Mouse (Mus musculus) Muller cell, postnatal 12 days (primary cell): Measurements from ENCODE around the gene Tmem268.

Experiments
- DNase-seq: peaks from one replicate; pipeline ENCODE4 v3.0.0-alpha.2; 2015; ENCODE audit errors: inconsistent ontology term

Gene Tmem268

DNA sequence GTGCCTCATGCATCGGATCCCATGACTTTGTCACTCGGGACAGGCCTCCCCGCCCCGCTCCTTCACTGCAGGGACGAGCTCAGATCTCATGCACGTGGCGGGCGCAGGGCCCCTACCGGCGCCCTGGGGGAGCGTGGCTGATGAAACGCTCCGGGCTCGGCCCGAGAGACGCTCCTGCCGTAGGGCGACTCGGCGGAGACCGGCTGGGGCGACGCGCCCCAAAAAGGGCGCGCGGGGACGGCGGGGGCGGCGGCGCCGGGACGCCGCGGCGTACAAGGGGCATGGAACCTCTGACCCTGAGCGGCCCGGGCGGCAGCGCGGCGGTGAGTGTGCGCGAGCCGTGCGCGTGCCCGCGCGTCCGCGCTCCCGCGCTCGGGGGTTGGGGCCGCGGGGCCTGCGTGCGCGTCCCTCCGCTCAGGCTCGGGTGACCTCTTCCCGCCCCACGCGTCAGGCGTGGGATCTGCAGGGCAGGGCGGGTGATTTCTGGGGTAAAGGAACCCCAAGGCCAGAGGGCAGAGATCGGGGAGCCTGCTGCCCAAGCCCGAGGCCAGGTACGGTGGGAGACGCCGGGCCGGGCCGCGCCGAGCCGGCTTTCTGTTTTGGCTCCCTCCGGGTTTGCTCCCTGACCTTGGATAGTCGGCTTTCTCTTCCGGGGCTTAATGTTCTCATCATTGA is at the start of gene Tmem268:
Gene Tmem268, plus strand, starts transcription at position 375 of the 675 bp plus-strand sequence.
- DNase-seq = peak; percentile 81

DNA sequence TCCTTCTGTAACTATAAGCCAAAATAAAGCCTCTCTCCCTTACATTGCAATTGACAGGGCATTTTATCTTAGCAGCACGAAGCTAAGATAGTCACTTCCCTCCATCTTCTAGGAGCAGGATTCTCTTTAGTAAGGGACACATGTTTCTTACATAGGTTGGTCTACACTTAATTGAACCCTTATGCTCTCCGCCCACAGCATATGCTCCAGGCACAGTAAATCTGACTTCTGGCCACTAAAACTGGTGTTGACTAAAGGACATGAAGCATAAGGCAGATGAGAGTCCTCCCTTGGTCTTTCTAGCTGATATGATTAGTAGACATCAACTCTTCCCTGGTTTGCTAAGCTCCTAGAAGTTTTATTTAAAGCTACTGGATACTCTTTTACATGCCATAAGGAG is 45.7 kb upstream of the Tmem268 start:
- no peak for DNase-seq

DNA sequence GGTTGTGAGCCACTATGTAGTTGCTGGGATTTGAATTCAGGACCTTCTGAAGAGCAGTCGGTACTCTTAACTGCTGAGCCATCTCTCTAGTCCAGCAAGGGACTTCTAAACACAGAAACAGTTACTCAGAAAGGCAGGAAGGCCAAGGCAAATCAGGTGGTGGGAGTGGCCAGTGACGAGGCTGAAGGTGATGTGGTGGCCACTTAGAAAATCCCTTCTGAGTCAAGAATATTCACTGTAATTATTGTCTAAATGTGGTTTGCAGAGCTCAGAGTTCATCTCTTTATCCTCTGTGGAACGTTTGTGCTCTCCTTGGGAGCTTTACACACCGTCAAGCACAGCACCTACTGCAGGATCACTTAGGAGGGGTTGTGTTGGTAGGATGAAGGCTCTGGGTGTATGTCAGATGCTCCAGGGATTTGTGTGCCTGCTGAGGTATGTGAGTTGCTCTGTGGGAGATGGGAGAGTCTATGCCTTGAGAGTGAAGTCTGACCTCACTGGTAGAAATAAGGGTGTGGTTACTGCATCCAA is 44.1 kb upstream of the Tmem268 start:
- no peak for DNase-seq

DNA sequence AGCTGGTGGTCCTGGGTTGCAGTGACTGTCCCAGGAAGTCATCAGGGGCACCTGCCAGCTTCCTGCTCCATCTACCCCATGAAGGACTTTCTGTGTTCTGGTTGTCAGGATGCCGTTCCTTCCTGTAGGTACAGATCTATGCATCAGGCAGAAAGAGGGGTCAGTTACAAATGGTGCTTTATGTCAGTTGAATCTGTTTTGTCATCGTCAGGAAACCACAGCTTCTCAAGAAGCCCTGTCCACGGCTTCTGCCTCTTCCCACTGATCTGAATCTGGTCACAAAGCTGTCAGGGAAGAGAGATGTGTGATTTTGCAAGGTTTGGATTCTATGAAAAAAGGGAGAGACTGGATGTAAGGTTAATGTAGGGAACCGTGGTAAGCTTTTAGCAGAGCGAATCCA is 43.6 kb upstream of the Tmem268 start:
- no peak for DNase-seq

DNA sequence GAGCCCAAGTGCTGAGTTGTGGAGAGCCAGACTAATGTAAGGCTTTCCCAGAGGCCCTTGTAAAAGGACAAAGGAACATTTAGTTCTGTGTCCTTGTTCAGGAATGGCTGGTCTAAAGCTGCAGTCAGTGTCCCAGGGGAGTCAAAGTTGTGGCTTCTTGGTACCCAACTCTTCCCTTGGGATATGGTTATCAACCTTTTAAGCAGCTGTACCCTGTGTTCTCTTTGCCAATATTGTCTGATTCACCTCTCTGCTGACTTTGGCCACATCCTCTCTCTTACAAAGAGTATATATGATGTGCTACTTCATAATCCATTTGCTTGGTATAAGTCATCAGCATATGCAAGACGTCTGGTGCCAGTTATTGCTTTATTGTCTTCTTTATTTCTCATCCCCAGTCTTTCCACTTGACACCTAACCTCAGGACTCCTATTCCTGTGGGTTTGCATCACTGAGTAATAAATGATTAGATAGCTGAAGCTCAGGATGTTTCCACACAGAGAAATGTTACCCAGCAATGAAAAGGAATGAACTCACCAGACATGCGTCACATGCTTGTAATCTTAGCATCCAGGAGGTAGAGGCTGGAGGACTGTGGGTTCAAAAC is 36.7 kb upstream of the Tmem268 start:
- DNase-seq = no peak

DNA sequence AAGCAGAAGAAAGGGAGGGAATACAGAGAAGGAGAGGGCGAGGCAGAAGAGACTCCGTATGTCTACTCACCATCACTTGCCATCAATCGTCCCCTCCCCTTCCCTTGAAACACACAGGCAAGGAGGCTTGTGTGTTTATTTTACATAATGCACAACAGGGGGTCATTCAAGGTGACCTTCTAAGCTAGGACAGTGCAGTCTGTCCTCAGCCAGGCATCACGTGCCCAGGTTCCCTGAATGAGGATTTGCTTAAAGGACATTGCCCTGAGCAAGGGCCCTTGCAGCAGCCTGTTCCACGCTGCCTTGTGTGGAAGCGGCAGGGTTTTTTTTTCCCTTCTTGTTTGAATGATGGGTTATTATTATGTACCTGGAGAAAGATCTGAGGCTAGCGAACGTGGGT is 33.1 kb upstream of the Tmem268 start:
- no peak for DNase-seq

DNA sequence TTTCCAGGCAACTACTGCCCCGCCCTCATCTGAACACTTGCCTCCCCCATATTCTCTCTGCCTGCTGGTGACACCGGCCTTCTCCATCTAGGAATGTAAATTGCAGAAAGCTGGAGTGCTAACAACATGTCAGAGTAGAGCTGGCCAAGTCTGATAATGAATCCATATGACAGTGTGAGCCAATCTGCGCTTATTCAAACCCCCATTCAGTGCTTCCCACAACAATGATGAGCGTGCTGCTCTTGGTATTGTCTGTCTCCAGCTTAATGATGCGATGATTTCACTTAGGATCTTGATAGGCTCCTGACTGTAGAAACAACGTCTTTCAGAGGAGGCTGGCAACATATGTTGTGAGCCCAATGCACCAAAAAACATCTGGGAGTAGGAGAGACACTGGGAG is 29.6 kb upstream of the Tmem268 start:
- DNase-seq = peak; percentile 29

DNA sequence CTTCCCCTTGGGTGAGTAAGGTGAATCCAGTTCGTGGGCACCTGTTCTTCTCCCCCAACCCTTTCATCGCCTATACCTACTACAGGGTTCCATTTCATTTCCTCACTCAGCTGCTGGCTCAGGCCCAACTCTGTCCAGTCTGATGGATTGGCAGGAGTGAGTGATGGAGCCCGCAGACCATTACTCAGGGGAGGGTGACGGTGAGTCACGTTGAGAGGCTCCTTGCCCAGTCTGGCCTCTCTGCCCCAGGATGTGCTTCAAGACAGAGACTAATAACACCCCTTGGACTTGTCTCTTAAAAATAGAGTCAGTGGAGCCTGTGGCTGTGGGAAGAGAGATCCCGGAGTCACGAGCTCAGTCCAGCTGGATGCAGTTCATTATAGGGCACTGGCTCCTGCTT is 28.2 kb upstream of the Tmem268 start:
- DNase-seq = peak; percentile 25

DNA sequence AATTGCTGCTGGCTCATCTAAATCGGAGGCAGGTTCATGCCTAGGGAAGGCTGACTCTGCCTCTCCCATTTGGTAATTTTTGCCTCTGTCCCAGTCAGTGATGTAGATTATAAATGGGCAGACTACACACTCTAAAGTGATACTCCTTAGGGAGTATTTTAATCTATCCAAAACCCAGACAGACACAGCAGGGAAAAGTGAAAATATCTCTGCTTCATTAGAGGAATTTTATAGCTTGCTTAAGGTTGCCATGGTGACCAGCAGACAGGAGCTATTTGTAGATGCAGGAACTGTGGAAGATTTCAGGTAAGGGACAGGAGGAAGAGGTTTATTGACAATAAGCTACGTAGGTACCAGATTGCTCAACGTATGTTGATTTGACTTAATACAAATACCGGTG is 21.0 kb upstream of the Tmem268 start:
- DNase-seq = no peak

DNA sequence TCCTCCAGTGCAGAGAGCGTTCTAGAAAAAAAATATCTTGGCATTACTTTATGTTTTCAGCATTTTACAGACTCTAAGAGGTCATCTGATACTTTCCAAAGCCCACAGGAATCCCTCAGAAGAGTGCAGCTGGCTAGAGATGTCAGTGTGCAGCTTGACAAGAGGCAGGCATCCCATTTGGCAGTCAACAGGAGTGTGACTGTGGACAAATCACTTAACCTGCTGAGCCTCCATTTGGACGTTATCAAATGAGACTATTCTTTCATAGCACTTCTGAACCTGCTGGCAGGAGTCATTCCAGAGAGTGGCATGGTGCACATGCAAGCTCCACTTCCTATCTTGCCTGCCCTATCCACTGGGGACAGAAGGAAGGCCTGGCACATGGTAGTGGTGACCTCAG is 16.4 kb upstream of the Tmem268 start:
- no peak for DNase-seq

DNA sequence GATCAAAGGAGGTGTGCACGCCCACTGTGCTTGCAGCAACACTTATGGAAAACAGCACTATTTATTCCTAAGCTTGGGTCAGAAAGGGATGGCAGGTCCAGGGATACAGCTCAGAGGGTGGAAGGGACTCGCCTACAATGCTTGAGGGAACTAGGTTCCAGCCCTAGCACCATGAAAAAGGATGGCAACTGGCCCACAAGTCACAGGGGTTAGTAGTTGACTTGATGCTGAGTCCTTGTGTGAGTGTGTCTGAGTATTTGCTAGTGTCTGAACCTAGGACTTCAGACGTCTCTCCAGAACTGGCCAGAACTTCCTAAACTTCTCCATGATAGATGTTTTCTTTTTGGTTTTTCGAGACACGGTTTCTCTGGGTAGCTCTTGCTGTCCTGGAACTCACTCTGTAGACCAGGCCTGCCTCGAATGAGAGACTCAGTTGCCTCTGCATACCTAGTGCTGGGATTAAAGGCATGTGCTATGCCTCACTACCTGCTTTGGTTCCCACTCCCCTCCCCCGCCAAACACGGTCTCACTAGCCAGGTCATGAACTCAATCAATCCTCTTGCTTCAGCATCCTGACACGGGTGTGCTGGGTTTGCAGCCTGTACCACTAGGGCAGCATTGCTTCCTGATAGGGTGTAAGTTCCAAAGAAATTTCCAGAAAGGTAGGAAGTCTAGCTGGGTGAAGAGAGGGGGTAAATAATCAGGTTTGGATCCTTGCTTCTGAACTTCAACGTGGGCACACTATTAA is 14.7 kb upstream of the Tmem268 start:
- DNase-seq = no peak

DNA sequence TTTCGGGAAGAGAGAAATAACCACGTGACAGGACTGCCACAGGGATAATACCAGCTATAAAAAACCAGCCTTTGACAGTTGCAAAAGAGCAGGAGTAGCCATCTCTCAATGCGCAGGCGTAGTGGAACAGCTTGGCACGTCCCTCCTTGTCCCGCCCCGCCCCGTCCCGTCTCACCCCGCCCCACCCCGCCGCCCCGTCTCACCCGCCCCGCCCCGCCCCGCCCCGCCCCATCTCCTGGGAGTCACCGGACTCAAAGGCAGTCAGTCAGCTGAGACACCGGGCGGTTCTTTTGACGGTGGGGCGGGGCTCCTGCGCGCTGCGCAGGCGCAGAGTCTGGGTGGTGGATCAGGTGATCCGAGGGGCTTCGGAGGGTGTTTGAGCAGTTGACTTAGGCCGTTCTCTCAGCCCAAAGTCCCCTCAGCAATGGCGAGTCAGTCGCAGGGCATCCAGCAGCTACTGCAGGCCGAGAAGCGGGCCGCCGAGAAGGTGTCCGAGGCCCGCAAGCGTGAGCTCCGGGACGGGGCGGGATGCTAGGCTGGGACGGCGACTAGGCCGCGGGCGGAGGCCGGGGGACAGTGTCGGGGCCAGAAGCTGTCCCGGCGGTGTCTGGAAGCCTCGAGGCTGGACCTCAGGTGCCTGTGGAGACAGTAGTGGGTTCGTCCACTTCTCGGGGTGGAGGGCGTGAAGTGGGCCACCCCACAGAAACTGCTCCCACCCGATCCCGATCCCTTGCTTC is 13.9 kb upstream of the Tmem268 start, which contains the start of gene Atp6v1g1:
Gene Atp6v1g1, plus strand, starts transcription at position 279 of the 737 bp plus-strand sequence.
- DNase-seq = peak; percentile 98

DNA sequence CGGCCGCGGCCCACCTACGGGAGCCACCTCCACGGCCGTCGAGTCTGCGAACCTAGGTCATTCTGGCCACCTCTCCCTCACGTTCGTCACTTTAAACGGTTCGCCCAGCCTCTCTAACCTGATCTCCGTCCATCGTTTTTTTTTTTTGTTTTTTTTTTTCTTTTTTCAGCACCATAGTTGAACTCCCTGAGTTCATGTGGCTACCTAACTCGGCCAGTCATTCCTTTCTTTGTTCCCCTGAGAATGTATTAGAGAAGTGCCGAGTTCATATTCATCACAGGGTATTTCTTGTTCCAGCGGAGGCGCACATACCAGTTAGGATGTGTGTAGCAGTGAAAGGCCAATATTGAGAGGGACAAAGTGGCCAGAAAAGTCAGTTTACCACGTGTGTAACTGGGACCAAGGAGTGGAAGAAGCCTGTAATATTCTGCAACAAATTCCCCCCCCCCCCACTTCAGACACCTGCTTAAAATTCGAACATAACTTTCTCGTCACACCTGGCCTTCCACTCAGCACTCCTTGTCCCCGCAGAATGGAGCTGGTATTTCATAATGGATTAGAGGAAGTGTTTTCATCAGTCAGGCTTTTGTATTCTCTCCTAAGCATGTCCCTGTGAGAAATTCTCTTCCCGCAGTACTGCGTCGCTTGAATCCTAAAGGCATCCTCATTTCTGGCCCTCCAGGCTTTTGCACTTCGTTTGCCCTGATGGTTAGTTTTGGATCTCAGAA is 13.2 kb upstream of the Tmem268 start:
- peak; percentile 36 for DNase-seq

DNA sequence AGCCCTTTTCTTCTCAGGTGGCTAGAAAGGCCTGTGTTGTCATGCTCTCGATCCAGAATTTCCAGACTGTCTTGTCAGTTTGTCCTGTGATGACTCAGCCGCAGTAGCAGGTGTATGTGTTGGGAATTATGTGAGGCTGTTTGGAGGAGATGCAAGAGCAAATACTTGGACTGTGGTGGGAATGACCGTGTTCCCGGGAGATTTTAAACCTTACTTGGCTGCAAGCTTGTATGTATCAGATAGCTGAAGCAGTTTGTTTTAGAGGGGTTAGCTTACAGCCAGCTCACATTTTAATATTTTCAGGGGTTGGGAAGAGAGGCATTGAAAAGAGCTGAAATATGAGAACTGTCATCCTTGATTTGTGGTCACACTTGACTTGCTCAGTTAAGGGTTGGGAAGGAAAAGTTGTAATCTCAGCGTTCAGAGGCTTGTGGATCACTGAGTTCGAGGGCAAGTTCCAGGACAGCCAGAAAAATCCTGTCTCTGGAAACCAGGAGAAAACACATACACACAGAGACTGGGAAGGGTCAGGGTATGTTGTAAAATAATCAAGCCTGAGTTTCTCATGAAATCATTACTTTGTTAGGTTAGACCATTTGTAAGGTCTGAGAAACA is 12.0 kb upstream of the Tmem268 start:
- no peak for DNase-seq

DNA sequence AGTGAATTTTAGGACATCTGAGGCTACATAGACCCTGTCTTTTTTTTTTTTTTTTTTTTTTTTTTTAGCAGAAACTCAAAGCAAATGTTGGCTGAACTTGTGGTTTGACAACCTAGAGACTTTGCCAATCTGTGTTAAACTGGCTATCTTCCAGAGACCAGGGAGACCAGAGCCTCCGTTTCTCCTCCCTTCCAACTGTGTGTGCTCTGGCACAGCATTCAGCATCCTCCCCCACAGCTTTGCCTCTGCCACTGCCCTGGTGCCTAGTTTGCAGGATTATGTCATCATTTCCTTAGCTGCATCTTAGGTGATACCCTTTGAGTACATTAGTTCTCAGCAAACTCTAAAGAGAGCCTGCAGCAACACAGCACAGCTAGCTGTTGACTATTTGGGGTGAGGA is 10.8 kb upstream of the Tmem268 start:
- no peak for DNase-seq

DNA sequence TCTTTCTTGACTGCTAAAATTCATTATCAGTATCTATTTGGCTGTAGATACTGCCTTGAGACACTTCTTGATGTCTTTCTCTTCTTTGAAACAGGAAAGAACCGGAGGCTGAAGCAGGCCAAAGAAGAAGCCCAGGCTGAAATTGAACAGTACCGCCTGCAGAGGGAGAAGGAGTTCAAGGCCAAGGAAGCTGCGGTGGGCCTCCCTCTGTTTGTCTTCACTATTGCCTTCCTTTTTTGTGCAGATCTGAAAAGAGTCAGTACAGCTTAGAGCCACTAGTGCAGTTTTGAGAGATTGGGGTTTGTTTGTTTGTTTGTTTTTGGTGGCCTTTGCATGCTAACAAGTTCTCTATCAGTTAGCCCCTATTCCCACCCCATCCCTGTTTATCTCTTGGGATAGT is 10.1 kb upstream of the Tmem268 start:
- no peak for DNase-seq

DNA sequence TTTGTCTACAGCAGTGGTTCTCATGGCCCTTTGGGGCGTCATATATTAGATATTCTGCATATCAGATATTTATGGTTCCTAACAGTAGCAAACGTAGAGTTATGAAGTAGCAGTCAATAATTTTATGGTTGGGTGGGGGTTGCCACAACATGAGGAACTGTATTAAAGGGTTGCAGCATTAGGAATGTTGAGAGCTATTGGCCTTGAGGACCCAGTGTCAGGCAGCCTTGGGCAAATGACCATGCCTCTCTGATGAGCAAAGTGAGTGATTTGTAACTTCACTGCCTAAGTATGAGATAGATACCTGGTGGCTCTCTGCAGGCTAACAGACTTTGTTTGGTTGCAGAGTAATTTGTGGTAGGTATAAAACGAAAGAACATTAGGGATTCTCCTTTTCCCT is 7.7 kb upstream of the Tmem268 start:
- DNase-seq = no peak

DNA sequence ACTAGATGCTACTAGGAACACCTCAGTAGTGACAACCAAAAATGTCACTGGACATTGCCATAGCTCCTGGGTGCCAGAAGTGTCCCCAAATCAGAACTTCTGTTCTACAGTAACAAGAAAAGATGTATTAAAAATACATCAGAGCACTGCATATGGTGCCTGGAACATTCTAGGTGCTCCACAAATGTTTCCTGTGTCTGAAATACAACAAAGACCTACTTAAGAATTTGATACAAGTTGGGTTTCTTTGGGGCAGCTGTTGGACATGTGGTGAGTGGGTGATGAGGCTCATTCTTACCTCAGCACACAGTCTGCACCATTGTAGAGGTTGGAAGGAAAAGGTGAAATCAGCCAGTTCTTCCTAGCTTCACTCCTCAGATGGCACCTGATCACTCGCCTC is 5.7 kb upstream of the Tmem268 start:
- DNase-seq = no peak

DNA sequence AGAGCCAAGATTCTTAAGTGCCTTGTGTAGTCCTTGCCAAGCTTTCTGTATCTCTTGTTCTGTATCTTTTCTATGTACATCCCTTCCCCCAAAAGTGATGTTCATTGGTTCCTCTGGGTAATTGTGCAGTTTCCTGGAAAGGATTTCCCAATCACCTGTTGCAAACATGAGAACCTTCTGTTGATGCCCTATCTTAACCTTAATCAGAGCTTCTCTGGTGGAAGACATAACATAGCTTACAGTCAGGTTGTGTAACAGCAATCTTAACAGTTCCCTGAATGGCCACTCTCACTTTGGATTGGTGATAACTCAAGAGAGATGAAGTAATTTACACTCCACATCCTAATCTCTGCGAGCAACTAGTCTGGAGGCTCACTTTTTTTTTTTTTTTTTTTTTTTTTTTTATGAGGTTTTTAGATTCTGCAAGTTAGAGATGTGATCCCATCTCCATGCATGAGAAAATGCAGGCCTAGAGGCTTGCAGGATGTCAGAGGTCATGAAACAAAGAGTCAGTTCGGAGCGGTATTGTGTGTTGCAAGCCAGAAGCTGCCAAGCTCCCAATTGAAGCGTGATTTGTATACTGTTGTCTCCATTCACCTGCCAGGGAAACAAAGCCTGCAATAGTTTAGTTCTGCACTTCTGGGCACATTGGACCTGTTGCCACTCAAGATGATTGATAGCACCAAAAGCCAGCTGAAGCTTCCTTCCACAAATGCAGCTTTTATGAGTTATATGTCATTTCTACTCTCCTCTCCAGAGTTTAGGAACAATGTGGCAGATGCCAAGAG is 4.6 kb upstream of the Tmem268 start:
- no peak for DNase-seq

DNA sequence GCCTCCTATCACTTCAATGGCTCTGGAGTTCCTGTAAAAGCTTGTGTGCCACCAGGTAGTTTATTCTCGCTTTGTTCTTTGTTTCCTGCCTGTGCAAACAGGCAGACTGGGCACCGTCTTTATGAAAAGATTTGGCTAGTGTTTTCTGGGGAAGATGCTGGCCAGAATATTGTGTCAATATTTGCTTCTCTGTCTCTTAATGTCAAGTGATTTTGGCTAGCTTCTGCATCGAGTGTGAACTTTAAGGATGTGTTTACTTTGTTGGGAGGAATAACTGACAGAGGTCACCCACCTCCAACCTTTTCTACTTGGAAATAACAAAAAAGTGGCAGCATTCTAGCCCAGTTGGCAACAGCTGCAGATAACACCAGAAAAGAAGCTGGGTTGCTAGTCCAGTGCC is 4.0 kb upstream of the Tmem268 start:
- no peak for DNase-seq
